In the genomic region with DNA sequence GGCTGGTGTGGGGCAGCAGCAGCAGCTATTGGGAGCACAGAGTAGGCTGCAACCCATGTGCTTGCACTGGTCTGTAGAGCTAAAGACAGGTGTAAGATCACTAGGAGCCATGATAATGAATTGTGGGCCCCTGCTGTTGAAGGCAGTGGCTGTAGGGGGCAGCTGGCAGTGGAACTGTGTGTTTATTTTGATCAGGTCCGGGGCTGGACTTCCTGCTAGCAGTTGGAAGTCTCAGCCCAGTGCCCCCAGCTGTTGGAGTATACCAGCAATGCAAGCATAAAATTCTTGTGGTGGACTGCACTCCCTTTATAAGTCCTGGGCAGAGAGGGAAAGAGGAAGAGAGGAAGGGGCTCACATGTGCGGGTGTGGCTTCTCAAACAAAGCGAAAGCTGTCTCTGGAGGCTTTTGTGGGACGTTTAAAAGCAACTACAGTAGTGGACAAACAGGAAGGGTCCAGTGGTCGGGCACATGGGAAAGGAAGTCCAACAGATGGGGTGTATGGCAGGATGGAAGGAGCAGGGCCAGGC, we compare ENCODE assay signal across 1 mouse cellular context. TPM values are rescaled to one million over a fixed set of nuclear protein-coding genes. Genes with fewer than 3 reads are reported as not detected.
"Had no signal": no experiment of that assay in that cellular context is flagged by ENCODE, and none has a peak within 500 bp of the region (broad histone marks: within the 10 kb centered on the region; RNA-seq: fewer than 3 reads in every experiment).

No protein-coding gene starts in this region.

RNA-seq across cellular contexts. Expression of gene Gpr173, which starts 56.0 kb away (rescaled TPM):
- total RNA-seq: neutrophil, adult 5-6 weeks had no signal
